Mouse (Mus musculus): ENCODE measurements around the gene Flad1. TPM values are rescaled to one million over a fixed set of nuclear protein-coding genes. Genes with fewer than 3 reads are reported as not detected.

Flad1 gene
- polyA plus RNA-seq, 1 experiment, result 39.1 TPM

DNA sequence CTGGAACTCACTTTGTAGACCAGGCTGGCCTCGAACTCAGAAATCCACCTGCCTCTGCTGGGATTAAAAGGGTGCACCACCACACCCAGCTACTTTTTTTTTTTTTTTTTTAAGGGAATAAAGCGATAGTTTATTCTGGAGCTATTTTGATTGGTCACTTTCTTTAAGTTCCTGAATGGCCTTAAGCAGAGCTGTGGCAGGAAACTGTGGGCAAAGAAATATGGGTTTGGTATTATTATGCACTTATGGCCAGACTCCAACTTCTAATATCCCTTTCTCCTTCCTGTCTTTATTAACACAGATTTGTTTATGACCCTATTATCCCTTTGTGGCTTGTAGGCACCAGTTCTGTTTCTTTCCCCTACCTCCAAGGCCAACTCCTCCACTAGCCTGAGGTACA lies 8.8 kb upstream of the Flad1 start:
- Histone ChIP-seq H3K36me3 (ENCODE audit: control insufficient read depth, insufficient read depth, low read length) (peaks cover 14% of the 10 kb centered on the region), H3K4me3 (ENCODE audit: extremely low read depth, insufficient read depth, insufficient read length) (no peak overlapping the region), H3K27me3 (ENCODE audit: control insufficient read depth, insufficient read depth, low read length) (no peaks in the 10 kb centered on the region), H3K4me1 (ENCODE audit: control insufficient read depth, insufficient read depth, insufficient read length) (peaks cover 9% of the 10 kb centered on the region; the same call in 1 of the 2 replicates), H3K27ac (ENCODE audit: insufficient read depth, low read length) (0 out of 2 replicates have a peak overlapping the region, but pooled peaks have one; percentile 59)
- TF ChIP-seq CTCF (IDR thresholded peaks at IDR 0.05; ENCODE audit: extremely low read depth, insufficient read depth, insufficient read length, insufficient replicate concordance) (no peak), POLR2A (IDR thresholded peaks at IDR 0.05; ENCODE audit: low read depth, low read length) (no peak)
- DNase-seq (ENCODE audit: low read depth in 1 of 2, low spot score in 2 of 2), result no peak
- WGBS, result 56% methylated on average over 2 of the region's 2 CpGs

GRCm38 (mm10) chr3:89419981-89420380 lies 8.3 kb upstream of the Flad1 start:
- Histone ChIP-seq H3K27ac (ENCODE audit: insufficient read depth, low read length) (peak overlapping the region; percentile 75), H3K4me3 (ENCODE audit: extremely low read depth, insufficient read depth, insufficient read length) (peak overlapping the region; percentile 74; the same call in 1 of the 2 replicates), H3K4me1 (ENCODE audit: control insufficient read depth, insufficient read depth, insufficient read length) (peaks cover 9% of the 10 kb centered on the region; the same call in 1 of the 2 replicates), H3K36me3 (ENCODE audit: control insufficient read depth, insufficient read depth, low read length) (peaks cover 14% of the 10 kb centered on the region), H3K27me3 (ENCODE audit: control insufficient read depth, insufficient read depth, low read length) (no peaks in the 10 kb centered on the region)
- no peak for TF ChIP-seq CTCF (IDR thresholded peaks at IDR 0.05; ENCODE audit: extremely low read depth, insufficient read depth, insufficient read length, insufficient replicate concordance)
- no peak for TF ChIP-seq POLR2A (IDR thresholded peaks at IDR 0.05; ENCODE audit: low read depth, low read length)
- 74% methylated on average over 3 of the region's 3 CpGs for WGBS
- DNase-seq (ENCODE audit: low read depth in 1 of 2, low spot score in 2 of 2), result no peak

- TF ChIP-seq CTCF (IDR thresholded peaks at IDR 0.05; ENCODE audit: extremely low read depth, insufficient read depth, insufficient read length, insufficient replicate concordance) (no peak), POLR2A (IDR thresholded peaks at IDR 0.05; ENCODE audit: low read depth, low read length) (no peak)
- Histone ChIP-seq H3K27ac (ENCODE audit: insufficient read depth, low read length) (peak overlapping the region; percentile 75), H3K4me1 (ENCODE audit: control insufficient read depth, insufficient read depth, insufficient read length) (peaks cover 9% of the 10 kb centered on the region; the same call in 1 of the 2 replicates), H3K36me3 (ENCODE audit: control insufficient read depth, insufficient read depth, low read length) (peaks cover 11% of the 10 kb centered on the region), H3K27me3 (ENCODE audit: control insufficient read depth, insufficient read depth, low read length) (no peaks in the 10 kb centered on the region), H3K4me3 (ENCODE audit: extremely low read depth, insufficient read depth, insufficient read length) (peak overlapping the region; percentile 74; the same call in 1 of the 2 replicates)
- DNase-seq (ENCODE audit: low read depth in 1 of 2, low spot score in 2 of 2), result no peak
- WGBS, result 32% methylated on average over 9 of the region's 9 CpGs
Observed at GRCm38 (mm10) chr3:89419571-89419970, 7.9 kb upstream of the Flad1 start.

DNA sequence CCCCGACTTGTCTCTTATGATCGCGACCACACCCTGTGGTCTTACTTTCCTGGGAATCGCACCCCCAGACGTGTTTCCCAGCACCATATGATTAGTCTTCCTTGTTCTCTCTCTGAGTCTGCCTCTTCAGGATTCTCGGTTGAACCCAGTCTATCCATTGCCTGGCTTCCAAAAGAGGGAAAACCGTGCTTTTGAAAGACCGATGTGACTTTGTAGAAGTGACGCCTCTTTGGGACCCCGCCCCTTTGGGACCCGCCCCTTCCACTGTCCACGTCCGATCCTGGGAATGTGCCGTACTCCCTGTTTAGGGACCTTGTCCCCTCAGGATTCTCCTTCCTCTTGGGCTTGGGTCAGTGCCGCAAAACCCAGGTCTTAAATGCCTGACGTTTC lies 7.2 kb upstream of the Flad1 start:
- H3K4me1 ChIP-seq (ENCODE audit: control insufficient read depth, insufficient read depth, insufficient read length), result peaks cover 9% of the 10 kb centered on the region; the same call in 1 of the 2 replicates
- H3K27me3 ChIP-seq (ENCODE audit: control insufficient read depth, insufficient read depth, low read length), result no peaks in the 10 kb centered on the region
- no peak for DNase-seq (ENCODE audit: low read depth in 1 of 2, low spot score in 2 of 2)
- peak overlapping the region; percentile 87 for H3K27ac ChIP-seq (ENCODE audit: insufficient read depth, low read length)
- no peak for TF ChIP-seq CTCF (IDR thresholded peaks at IDR 0.05; ENCODE audit: extremely low read depth, insufficient read depth, insufficient read length, insufficient replicate concordance)
- no peak for TF ChIP-seq POLR2A (IDR thresholded peaks at IDR 0.05; ENCODE audit: low read depth, low read length)
- peak overlapping the region; percentile 74 for H3K4me3 ChIP-seq (ENCODE audit: extremely low read depth, insufficient read depth, insufficient read length)
- H3K36me3 ChIP-seq (ENCODE audit: control insufficient read depth, insufficient read depth, low read length), result peaks cover 4% of the 10 kb centered on the region
- under 1% methylated on average over 16 of the region's 16 CpGs for WGBS

GRCm38 (mm10) chr3:89418170-89418860 lies 6.6 kb upstream of the Flad1 start, which contains the start of the genes Cks1b and Shc1:
Cks1b (minus strand) TSS chr3:89418383.
Shc1 (plus strand) TSS chr3:89418443.
- Histone ChIP-seq H3K4me3 (ENCODE audit: extremely low read depth, insufficient read depth, insufficient read length) (peak within 1 kb of the TSS; percentile 74), H3K36me3 (ENCODE audit: control insufficient read depth, insufficient read depth, low read length) (no peaks in the 10 kb centered on the region; the same call in 1 of the 2 replicates), H3K27me3 (ENCODE audit: control insufficient read depth, insufficient read depth, low read length) (no peaks in the 10 kb centered on the region), H3K27ac (ENCODE audit: insufficient read depth, low read length) (peak within 1 kb of the TSS; percentile 87), H3K4me1 (ENCODE audit: control insufficient read depth, insufficient read depth, insufficient read length) (peaks cover 9% of the 10 kb centered on the region; the same call in 1 of the 2 replicates)
- peak; percentile 87 to 97 for DNase-seq (ENCODE audit: low read depth in 1 of 2, low spot score in 2 of 2)
- under 1% methylated on average over 39 of the region's 39 CpGs for WGBS
- TF ChIP-seq CTCF (IDR thresholded peaks at IDR 0.05; ENCODE audit: extremely low read depth, insufficient read depth, insufficient read length, insufficient replicate concordance), result no peak
- TF ChIP-seq POLR2A (IDR thresholded peaks at IDR 0.05; ENCODE audit: low read depth, low read length), result 0 out of 2 replicates have a peak, but pooled peaks have one; percentile 12

DNA sequence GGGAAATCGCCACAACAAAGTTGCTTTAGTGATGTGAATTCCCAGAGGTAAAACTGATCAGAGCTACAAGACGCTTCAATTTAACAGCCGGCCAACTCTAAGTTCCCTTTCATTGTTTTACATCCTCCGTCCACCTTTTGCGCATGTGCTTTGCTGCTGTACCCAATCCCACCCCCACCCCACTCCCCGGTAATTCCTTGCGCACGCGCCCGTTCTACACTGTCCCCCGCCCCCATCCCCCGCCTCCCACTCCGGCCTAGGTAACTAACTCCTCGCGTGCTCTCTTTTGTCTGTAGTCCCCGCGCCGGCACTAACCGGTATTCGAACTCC lies 6.1 kb upstream of the Flad1 start:
- no peaks in the 10 kb centered on the region for H3K27me3 ChIP-seq (ENCODE audit: control insufficient read depth, insufficient read depth, low read length)
- TF ChIP-seq POLR2A (IDR thresholded peaks at IDR 0.05; ENCODE audit: low read depth, low read length), result no peak
- TF ChIP-seq CTCF (IDR thresholded peaks at IDR 0.05; ENCODE audit: extremely low read depth, insufficient read depth, insufficient read length, insufficient replicate concordance), result no peak
- H3K4me3 ChIP-seq (ENCODE audit: extremely low read depth, insufficient read depth, insufficient read length), result peak overlapping the region; percentile 66
- H3K27ac ChIP-seq (ENCODE audit: insufficient read depth, low read length), result no peak overlapping the region; the same call in 1 of the 2 replicates
- DNase-seq (ENCODE audit: low read depth in 1 of 2, low spot score in 2 of 2), result no peak
- no peaks in the 10 kb centered on the region; the same call in 1 of the 2 replicates for H3K36me3 ChIP-seq (ENCODE audit: control insufficient read depth, insufficient read depth, low read length)
- peaks cover 9% of the 10 kb centered on the region; the same call in 1 of the 2 replicates for H3K4me1 ChIP-seq (ENCODE audit: control insufficient read depth, insufficient read depth, insufficient read length)
- WGBS, result under 1% methylated on average over 20 of the region's 20 CpGs

- H3K27ac ChIP-seq (ENCODE audit: insufficient read depth, low read length), result no peak overlapping the region
Observed at GRCm38 (mm10) chr3:89417131-89417530, 5.5 kb upstream of the Flad1 start.

More at GRCm38 (mm10) chr3:89417131-89417530, 5.5 kb upstream of the Flad1 start:
- no peak for TF ChIP-seq POLR2A (IDR thresholded peaks at IDR 0.05; ENCODE audit: low read depth, low read length)
- no peak for TF ChIP-seq CTCF (IDR thresholded peaks at IDR 0.05; ENCODE audit: extremely low read depth, insufficient read depth, insufficient read length, insufficient replicate concordance)
- no peak for DNase-seq (ENCODE audit: low read depth in 1 of 2, low spot score in 2 of 2)
- Histone ChIP-seq H3K4me3 (ENCODE audit: extremely low read depth, insufficient read depth, insufficient read length) (no peak overlapping the region), H3K36me3 (ENCODE audit: control insufficient read depth, insufficient read depth, low read length) (no peaks in the 10 kb centered on the region; the same call in 1 of the 2 replicates), H3K27me3 (ENCODE audit: control insufficient read depth, insufficient read depth, low read length) (no peaks in the 10 kb centered on the region), H3K4me1 (ENCODE audit: control insufficient read depth, insufficient read depth, insufficient read length) (peaks cover 9% of the 10 kb centered on the region; the same call in 1 of the 2 replicates)
- 29% methylated on average over 2 of the region's 2 CpGs for WGBS
